Mouse (Mus musculus) limb, embryonic 12.5 days (tissue): ENCODE measurements around the gene Zfp277. TPM values are rescaled to one million over a fixed set of nuclear protein-coding genes. Genes with fewer than 3 reads are reported as not detected.
A peak's percentile ranks its signal among the peaks of the same experiment; 100 is the strongest.

ENCODE experiments used
- ATAC-seq: fragments of 200-750 bp; cut with Nextera tagmentation; 2 replicates; pipeline ENCODE4 v1.8.0; 2017; ENCODE audit warnings: low read depth, moderate TSS enrichment; ENCODE audit not compliant: insufficient number of reproducible peaks, insufficient read depth, low FRiP score, low TSS enrichment
- H3K27ac ChIP-seq: fragments of 300-500 bp; sonication (generic); 2 replicates; pipeline ENCODE4 v1.5.1; 2016; ENCODE audit warnings: mild to moderate bottlenecking, moderate library complexity
- H3K27me3 ChIP-seq: fragments of 300-500 bp; sonication (generic); 2 replicates; pipeline ENCODE4 v1.6.1; 2016; ENCODE audit warnings: mild to moderate bottlenecking, moderate library complexity
- H3K36me3 ChIP-seq: fragments of 300-500 bp; sonication (generic); 2 replicates; pipeline ENCODE4 v1.6.1; 2016; ENCODE audit warnings: mild to moderate bottlenecking, moderate library complexity
- H3K4me1 ChIP-seq: fragments of 300-500 bp; sonication (generic); replicated peaks from 2 replicates; pipeline ENCODE4 v1.6.1; 2016
- H3K4me2 ChIP-seq: fragments of 300-500 bp; sonication (generic); 2 replicates; pipeline ENCODE4 v1.6.1; 2016; ENCODE audit warnings: mild to moderate bottlenecking, moderate library complexity
- H3K4me3 ChIP-seq: fragments of 300-500 bp; sonication (generic); replicated peaks from 2 replicates; pipeline ENCODE4 v1.5.1; 2016; ENCODE audit warnings: mild to moderate bottlenecking
- H3K9ac ChIP-seq: fragments of 300-500 bp; sonication (generic); replicated peaks from 2 replicates; pipeline ENCODE4 v1.6.1; 2016; ENCODE audit warnings: mild to moderate bottlenecking, moderate library complexity
- H3K9me3 ChIP-seq: fragments of 300-500 bp; sonication (generic); 2 replicates; pipeline ENCODE4 v1.6.1; 2016; ENCODE audit warnings: mild to moderate bottlenecking, moderate library complexity
- WGBS: fragments of 180-500 bp; shearing (Covaris S2); methylation state at CpG from one replicate; pipeline ENCODE4 v1.1.7; 2016; 5-methylcytosine and 5-hydroxymethylcytosine counted together
- polyA plus RNA-seq: library from polyadenylated mRNA; unstranded; fragments of >200 nt; fragmentation: Nextera tagmentation; extraction: Ambion mirVana; gene quantifications from 2 replicates; pipeline ENCODE4 v1.2.1, GENCODE M21; 2016

Gene Zfp277
- polyA plus RNA-seq, 1 experiment from 2014 or later: 34.9 TPM

- ATAC-seq: no peak
- H3K4me2 ChIP-seq: no peak overlapping the region
- no peaks in the 10 kb centered on the region for H3K4me1 ChIP-seq
- 81% methylated on average over 4 of the region's 4 CpGs for WGBS
- no peaks in the 10 kb centered on the region for H3K36me3 ChIP-seq
- H3K27me3 ChIP-seq: no peaks in the 10 kb centered on the region
- H3K27ac ChIP-seq: no peak overlapping the region
- no peak overlapping the region for H3K9ac ChIP-seq
- H3K4me3 ChIP-seq: no peak overlapping the region
- H3K9me3 ChIP-seq: no peaks in the 10 kb centered on the region
Measured at GRCm38 (mm10) chr12:40348251-40348650, 97.5 kb downstream of the Zfp277 start.

DNA sequence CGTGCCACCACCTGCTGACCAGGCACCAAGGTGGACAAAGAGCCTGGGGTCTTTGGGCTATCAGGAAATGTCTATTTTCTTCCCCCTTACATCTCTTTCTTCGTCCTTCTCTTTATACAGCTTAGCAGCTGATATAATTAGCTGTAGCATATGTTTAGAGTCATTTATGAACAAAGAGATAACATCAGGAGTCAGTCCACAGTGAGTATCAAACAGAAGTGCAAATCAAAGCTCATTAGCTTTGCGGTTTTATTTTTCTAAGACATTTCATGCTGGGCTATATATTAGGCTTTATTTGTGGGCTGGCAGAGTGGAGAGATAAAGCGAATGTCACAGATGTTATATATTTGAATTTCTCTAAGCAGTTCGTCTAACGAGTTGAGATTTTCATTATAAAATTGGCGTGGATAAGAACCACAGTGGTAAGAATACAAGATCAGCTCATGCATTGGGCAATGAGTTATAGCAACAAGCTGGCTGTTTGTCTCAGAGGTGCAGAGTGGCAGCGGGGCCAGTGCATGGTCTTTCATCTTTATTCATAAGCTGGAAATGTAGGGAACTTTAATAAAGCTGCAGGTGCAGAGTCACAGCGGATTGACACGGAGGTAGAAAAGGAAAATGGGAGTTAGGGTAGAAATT is 98.5 kb downstream of the Zfp277 start:
- Histone ChIP-seq H3K27me3 (no peaks in the 10 kb centered on the region), H3K9ac (no peak overlapping the region), H3K9me3 (no peaks in the 10 kb centered on the region)

GRCm38 (mm10) chr12:40341443-40341842 is 104.3 kb downstream of the Zfp277 start:
- H3K4me1 ChIP-seq: no peaks in the 10 kb centered on the region

More for the DNA sequence above, 98.5 kb downstream of the Zfp277 start:
- Histone ChIP-seq H3K4me1 (no peaks in the 10 kb centered on the region), H3K4me3 (no peak overlapping the region), H3K36me3 (no peaks in the 10 kb centered on the region), H3K4me2 (no peak overlapping the region), H3K27ac (no peak overlapping the region)
- 69% methylated on average over 10 of the region's 10 CpGs for WGBS
- ATAC-seq: no peak

GRCm38 (mm10) chr12:40335303-40335702 is 110.4 kb downstream of the Zfp277 start:
- 96% methylated on average over 3 of the region's 3 CpGs for WGBS
- H3K4me2 ChIP-seq: no peak overlapping the region
- no peak overlapping the region for H3K27ac ChIP-seq
- no peaks in the 10 kb centered on the region for H3K27me3 ChIP-seq
- no peak for ATAC-seq
- H3K36me3 ChIP-seq: no peaks in the 10 kb centered on the region
- no peaks in the 10 kb centered on the region for H3K9me3 ChIP-seq
- H3K9ac ChIP-seq: no peak overlapping the region
- H3K4me1 ChIP-seq: no peaks in the 10 kb centered on the region
- no peak overlapping the region for H3K4me3 ChIP-seq

More at GRCm38 (mm10) chr12:40341443-40341842, 104.3 kb downstream of the Zfp277 start:
- WGBS: 61% methylated on average over 5 of the region's 5 CpGs
- Histone ChIP-seq H3K4me3 (no peak overlapping the region), H3K9ac (no peak overlapping the region), H3K36me3 (no peaks in the 10 kb centered on the region), H3K9me3 (no peaks in the 10 kb centered on the region), H3K4me2 (no peak overlapping the region), H3K27ac (no peak overlapping the region), H3K27me3 (no peaks in the 10 kb centered on the region)
- ATAC-seq: no peak

- no peaks in the 10 kb centered on the region for H3K27me3 ChIP-seq
- no peak overlapping the region for H3K27ac ChIP-seq
- peaks cover 10% of the 10 kb centered on the region for H3K4me1 ChIP-seq
- H3K36me3 ChIP-seq: no peaks in the 10 kb centered on the region; the same call in 1 of the 2 replicates
- H3K4me3 ChIP-seq: no peak overlapping the region
- 98% methylated on average over 3 of the region's 3 CpGs for WGBS
- H3K9me3 ChIP-seq: no peaks in the 10 kb centered on the region
- no peak overlapping the region for H3K4me2 ChIP-seq
- no peak overlapping the region for H3K9ac ChIP-seq
- ATAC-seq: no peak
Measured at GRCm38 (mm10) chr12:40331467-40331866, 114.2 kb downstream of the Zfp277 start.

- Histone ChIP-seq H3K4me1 (peaks cover 14% of the 10 kb centered on the region), H3K27ac (no peak overlapping the region), H3K4me3 (no peak overlapping the region), H3K27me3 (no peaks in the 10 kb centered on the region), H3K4me2 (no peak overlapping the region), H3K9me3 (no peaks in the 10 kb centered on the region), H3K36me3 (no peaks in the 10 kb centered on the region; the same call in 1 of the 2 replicates), H3K9ac (no peak overlapping the region)
- WGBS: 33% methylated on average over 5 of the region's 5 CpGs
- peak; percentile 78 for ATAC-seq
Measured at GRCm38 (mm10) chr12:40327012-40327660, 118.6 kb downstream of the Zfp277 start.

- no peak for ATAC-seq
- no peaks in the 10 kb centered on the region for H3K27me3 ChIP-seq
- no peak overlapping the region for H3K9ac ChIP-seq
- 70% methylated on average over 5 of the region's 5 CpGs for WGBS
- no peaks in the 10 kb centered on the region for H3K9me3 ChIP-seq
- no peak overlapping the region for H3K4me3 ChIP-seq
- H3K36me3 ChIP-seq: no peaks in the 10 kb centered on the region; the same call in 1 of the 2 replicates
- H3K27ac ChIP-seq: no peak overlapping the region
- H3K4me2 ChIP-seq: no peak overlapping the region
- peaks cover 14% of the 10 kb centered on the region for H3K4me1 ChIP-seq
Measured at GRCm38 (mm10) chr12:40325582-40325981, 120.1 kb downstream of the Zfp277 start.

- peaks cover 3% of the 10 kb centered on the region; the same call in 1 of the 2 replicates for H3K36me3 ChIP-seq
- no peaks in the 10 kb centered on the region for H3K9me3 ChIP-seq
- no peaks in the 10 kb centered on the region for H3K27me3 ChIP-seq
- no peak overlapping the region for H3K4me3 ChIP-seq
- H3K9ac ChIP-seq: no peak overlapping the region
- no peak for ATAC-seq
- peaks cover 14% of the 10 kb centered on the region for H3K4me1 ChIP-seq
- 48% methylated on average over 5 of the region's 5 CpGs for WGBS
- H3K27ac ChIP-seq: no peak overlapping the region
- H3K4me2 ChIP-seq: no peak overlapping the region
Measured at GRCm38 (mm10) chr12:40324819-40325218, 120.9 kb downstream of the Zfp277 start.

DNA sequence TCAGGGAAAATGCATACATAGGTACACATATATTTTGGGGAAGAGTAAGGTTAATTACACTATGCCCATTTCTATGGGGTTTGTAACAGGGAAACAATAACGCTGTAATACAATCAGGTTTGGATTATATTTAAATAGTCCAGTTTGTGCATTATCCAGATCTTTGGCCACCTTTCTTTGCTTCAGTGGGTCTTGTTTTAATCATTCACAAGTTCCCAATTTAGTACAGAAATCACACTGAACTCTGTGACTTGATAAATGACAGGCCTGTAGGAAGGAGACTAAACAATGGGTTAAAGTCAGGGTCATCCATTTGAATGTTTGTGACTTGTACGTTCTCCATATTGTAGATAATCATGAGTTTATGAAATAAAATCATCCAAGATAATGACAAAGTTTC is 130.6 kb downstream of the Zfp277 start:
- no peaks in the 10 kb centered on the region for H3K27me3 ChIP-seq
- WGBS: 91% methylated on average over 2 of the region's 2 CpGs
- H3K4me2 ChIP-seq: no peak overlapping the region
- H3K4me1 ChIP-seq: no peaks in the 10 kb centered on the region
- no peak overlapping the region for H3K4me3 ChIP-seq
- no peak for ATAC-seq
- H3K9ac ChIP-seq: no peak overlapping the region
- H3K9me3 ChIP-seq: no peaks in the 10 kb centered on the region
- H3K36me3 ChIP-seq: 0 out of 2 replicates have a peak, but pooled peaks cover 3% of the 10 kb centered on the region
- no peak overlapping the region for H3K27ac ChIP-seq

GRCm38 (mm10) chr12:40303960-40304359 is 141.7 kb downstream of the Zfp277 start:
- H3K4me2 ChIP-seq: no peak overlapping the region
- no peak overlapping the region for H3K9ac ChIP-seq
- ATAC-seq: no peak
- H3K4me3 ChIP-seq: no peak overlapping the region
- no peak overlapping the region for H3K27ac ChIP-seq
- H3K4me1 ChIP-seq: no peaks in the 10 kb centered on the region
- no peaks in the 10 kb centered on the region for H3K9me3 ChIP-seq
- H3K36me3 ChIP-seq: no peaks in the 10 kb centered on the region
- WGBS: 79% methylated on average over 6 of the region's 6 CpGs
- H3K27me3 ChIP-seq: no peaks in the 10 kb centered on the region

DNA sequence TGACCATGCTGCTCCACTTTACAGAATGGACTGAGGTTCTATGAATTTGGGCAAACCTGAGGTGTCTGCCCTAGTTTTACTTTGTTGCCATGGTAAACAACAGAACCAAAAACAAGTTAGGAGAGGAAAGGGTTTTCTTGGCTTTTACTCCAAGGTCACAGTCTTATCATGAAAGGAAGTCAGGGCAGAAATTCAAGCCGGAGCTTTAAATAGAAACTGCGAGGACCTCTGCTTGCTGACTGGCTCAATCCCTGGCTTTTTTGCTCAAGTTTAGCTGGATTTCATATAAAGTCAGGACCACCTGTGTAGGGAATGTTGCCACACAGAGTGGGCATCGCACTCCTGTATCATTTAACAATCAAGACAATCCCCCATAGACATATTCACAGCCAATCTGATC is 147.1 kb downstream of the Zfp277 start:
- Histone ChIP-seq H3K36me3 (no peaks in the 10 kb centered on the region), H3K27me3 (no peaks in the 10 kb centered on the region), H3K4me3 (no peak overlapping the region), H3K27ac (no peak overlapping the region), H3K9ac (no peak overlapping the region), H3K4me1 (no peaks in the 10 kb centered on the region), H3K4me2 (no peak overlapping the region), H3K9me3 (no peaks in the 10 kb centered on the region)
- WGBS: 91% methylated on average over 3 of the region's 3 CpGs
- no peak for ATAC-seq
